Mouse (Mus musculus) G1E (cell line): ENCODE data around the gene Iqcn. TPM values are rescaled to one million over a fixed set of nuclear protein-coding genes. Genes with fewer than 3 reads are reported as not detected.

Experiments
- ATAC-seq: 2 replicates; pipeline ENCODE4 v1.8.0; 2016; ENCODE audit warnings: mild to moderate bottlenecking; ENCODE audit not compliant: insufficient number of reproducible peaks, poor library complexity, low FRiP score, severe bottlenecking; ENCODE audit errors: extremely low read depth
- DNase-seq: peaks from one replicate; pipeline ENCODE4 v3.0.0; 2012; ENCODE audit warnings: low spot score
- H3K27me3 ChIP-seq: 2 replicates; pipeline ENCODE4 v1.6.1; 2012; ENCODE audit warnings: mild to moderate bottlenecking, low read length, inconsistent platforms; ENCODE audit not compliant: insufficient read depth
- H3K36me3 ChIP-seq: replicated peaks from 2 replicates; pipeline ENCODE3; 2012; ENCODE audit warnings: mild to moderate bottlenecking, inconsistent platforms
- H3K4me1 ChIP-seq: 2 replicates; pipeline ENCODE4 v1.6.1; 2012; ENCODE audit warnings: low read depth, low read length, inconsistent platforms, mixed read lengths; ENCODE audit not compliant: insufficient read depth
- H3K4me3 ChIP-seq: 2 replicates; pipeline ENCODE4 v1.5.1; 2012; ENCODE audit warnings: low read depth, mild to moderate bottlenecking, inconsistent platforms, low read length, moderate library complexity, mixed read lengths
- H3K9me3 ChIP-seq: replicated peaks from 2 replicates; pipeline ENCODE4 v1.6.1; 2012; ENCODE audit warnings: inconsistent platforms
- CTCF ChIP-seq: IDR thresholded peaks from 2 replicates; pipeline ENCODE4 v1.5.1; 2012; ENCODE audit warnings: low read depth, low read length, inconsistent platforms, mixed read lengths
- GATA1 ChIP-seq: IDR thresholded peaks from 2 replicates; pipeline ENCODE4 v1.6.1; 2012; ENCODE audit warnings: borderline replicate concordance, low read length, inconsistent platforms, mixed read lengths
- GATA2 ChIP-seq: IDR thresholded peaks from 2 replicates; pipeline ENCODE4 v1.6.1; 2012; ENCODE audit warnings: low read depth, low read length, inconsistent platforms, borderline replicate concordance
- POLR2AphosphoS5 ChIP-seq: IDR thresholded peaks from 2 replicates; pipeline ENCODE4 v1.6.1; 2012; ENCODE audit warnings: low read depth, low read length, inconsistent platforms; ENCODE audit not compliant: insufficient replicate concordance
- TAL1 ChIP-seq: conservative IDR thresholded peaks from 2 replicates; pipeline ENCODE4 v1.6.1; 2012; ENCODE audit warnings: low read depth, low read length, inconsistent platforms, mixed read lengths
- polyA plus RNA-seq: library from polyadenylated mRNA; stranded (reverse); fragments of >175 nt; gene quantifications from 2 replicates; pipeline ENCODE4 v1.2.3, GENCODE M21; 2012
- total RNA-seq, 2 experiments: library from RNA; stranded (forward) in 1 of 2; stranded (reverse) in 1 of 2; fragments of 200-1000 nt in 1 of 2; fragments of >200 nt in 1 of 2; fragmentation: Nextera tagmentation in 1 of 2; gene quantifications; 2 replicates each; pipeline ENCODE4 v1.2.3; 2014 to 2017

Iqcn gene
- total and polyA plus RNA-seq, 3 experiments: 0.05 TPM; not detected in 2

DNA sequence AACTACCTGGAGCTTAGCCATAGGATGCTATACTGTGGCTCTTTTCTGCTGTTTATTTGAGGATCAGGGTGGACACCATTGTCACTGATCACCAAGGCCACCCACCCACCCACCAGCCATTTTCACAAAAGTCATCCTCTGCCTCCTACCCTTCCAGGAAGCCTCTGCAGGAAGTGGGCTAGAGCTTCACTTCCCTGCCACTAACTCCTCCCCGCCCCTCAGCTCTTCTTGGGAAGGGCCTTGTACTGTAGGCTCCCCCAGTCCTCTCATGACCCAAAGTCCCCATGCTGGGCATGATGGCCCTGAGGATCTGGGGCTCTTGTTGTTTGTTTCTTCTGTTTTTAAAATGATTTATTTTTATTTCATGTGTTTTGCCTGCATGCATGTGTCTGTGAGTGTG is 27.9 kb upstream of the Iqcn start:
- Histone ChIP-seq H3K4me1 (peaks cover 82% of the 10 kb centered on the region), H3K9me3 (no peaks in the 10 kb centered on the region), H3K27me3 (no peaks in the 10 kb centered on the region), H3K4me3 (peak overlapping the region; percentile 76; the same call in 1 of the 2 replicates), H3K36me3 (peaks cover 63% of the 10 kb centered on the region)
- TF ChIP-seq GATA2: no peak
- TF ChIP-seq GATA1: no peak
- TF ChIP-seq POLR2AphosphoS5: no peak
- ATAC-seq (no peak), DNase-seq (no peak)

DNA sequence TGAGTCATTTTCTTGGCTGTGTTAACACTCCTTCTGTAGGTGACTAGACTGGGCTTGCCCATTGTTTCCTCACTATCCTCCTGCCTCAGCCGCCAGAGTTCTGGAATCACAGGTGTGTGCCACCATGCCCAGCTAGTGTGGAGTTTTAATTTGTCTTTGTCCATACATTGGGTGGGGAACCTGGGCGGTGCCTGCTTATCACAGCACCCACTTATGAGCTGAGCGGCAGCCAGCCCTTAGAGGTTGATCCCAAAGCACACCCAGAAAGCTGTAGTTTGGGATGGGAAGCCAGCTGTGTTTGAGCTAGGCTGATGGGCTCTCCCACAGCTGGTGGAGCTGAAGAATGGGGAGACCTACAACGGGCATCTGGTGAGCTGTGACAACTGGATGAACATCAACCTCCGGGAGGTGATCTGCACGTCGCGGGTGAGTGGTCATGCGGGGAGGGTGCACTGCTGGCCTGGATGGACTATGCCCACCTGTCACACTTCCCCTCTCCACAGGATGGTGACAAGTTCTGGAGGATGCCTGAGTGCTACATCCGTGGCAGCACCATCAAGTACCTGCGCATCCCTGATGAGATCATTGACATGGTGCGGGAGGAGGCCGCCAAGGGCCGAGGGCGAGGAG is 25.7 kb upstream of the Iqcn start:
- Histone ChIP-seq H3K27me3 (peaks cover 6% of the 10 kb centered on the region; the same call in 1 of the 2 replicates), H3K4me3 (no peak overlapping the region; the same call in 1 of the 2 replicates), H3K9me3 (no peaks in the 10 kb centered on the region), H3K36me3 (peaks cover 71% of the 10 kb centered on the region), H3K4me1 (peaks cover 80% of the 10 kb centered on the region)
- no peak for DNase-seq
- no peak for TF ChIP-seq GATA1
- TF ChIP-seq CTCF: no peak
- TF ChIP-seq GATA2: no peak
- no peak for TF ChIP-seq TAL1
- TF ChIP-seq POLR2AphosphoS5: no peak
- no peak for ATAC-seq

DNA sequence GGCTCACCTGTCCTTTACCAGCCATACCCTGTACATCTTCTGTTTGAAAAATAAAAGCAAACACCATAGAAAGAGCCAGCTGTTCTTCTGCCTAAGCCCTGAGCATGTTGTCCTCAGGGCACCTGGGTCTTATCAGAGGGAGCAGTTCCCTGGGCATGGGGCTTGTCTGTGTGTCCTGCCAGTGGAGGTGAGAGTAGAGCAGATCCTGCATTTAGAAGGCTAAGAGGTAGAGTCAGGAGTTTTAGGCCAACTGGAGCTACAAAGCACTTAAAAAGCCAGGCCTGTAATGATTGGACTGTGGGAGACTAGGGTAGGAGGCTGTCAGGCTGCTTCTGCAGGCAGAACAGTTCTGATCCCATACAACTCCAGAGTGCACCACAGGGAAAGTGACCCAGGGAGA is 24.6 kb upstream of the Iqcn start:
- ATAC-seq (no peak), DNase-seq (no peak)
- Histone ChIP-seq H3K9me3 (no peaks in the 10 kb centered on the region), H3K27me3 (peaks cover 12% of the 10 kb centered on the region), H3K4me3 (no peak overlapping the region), H3K36me3 (peaks cover 71% of the 10 kb centered on the region), H3K4me1 (peaks cover 78% of the 10 kb centered on the region)
- TF ChIP-seq TAL1 (no peak), GATA2 (no peak), GATA1 (no peak), POLR2AphosphoS5 (no peak), CTCF (no peak)

DNA sequence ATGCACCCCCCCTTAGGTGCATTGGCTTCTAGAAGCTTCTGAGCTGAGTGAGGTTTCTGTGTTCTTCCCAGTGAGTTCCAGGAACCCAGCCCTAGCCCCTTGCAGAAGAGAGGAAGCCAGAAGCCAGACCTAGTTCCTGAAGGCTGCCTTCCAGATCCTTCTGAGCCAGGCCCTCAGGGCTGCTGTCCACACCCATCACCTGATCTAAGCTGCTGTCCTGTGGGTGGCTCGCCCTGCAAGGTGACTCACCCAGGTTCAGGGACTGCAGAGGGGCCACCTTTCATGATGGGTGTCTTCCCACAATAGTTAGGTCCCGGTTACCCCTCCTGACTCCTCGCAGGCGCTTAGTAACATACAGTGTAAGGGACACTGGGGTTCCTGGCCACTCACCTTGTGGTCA is 23.9 kb upstream of the Iqcn start:
- DNase-seq (no peak), ATAC-seq (no peak)
- Histone ChIP-seq H3K36me3 (peaks cover 67% of the 10 kb centered on the region), H3K9me3 (peaks cover 7% of the 10 kb centered on the region), H3K4me1 (peaks cover 71% of the 10 kb centered on the region), H3K27me3 (peaks cover 19% of the 10 kb centered on the region), H3K4me3 (no peak overlapping the region)
- no peak for TF ChIP-seq GATA1
- TF ChIP-seq POLR2AphosphoS5: no peak
- TF ChIP-seq GATA2: no peak
- no peak for TF ChIP-seq TAL1
- TF ChIP-seq CTCF: no peak

DNA sequence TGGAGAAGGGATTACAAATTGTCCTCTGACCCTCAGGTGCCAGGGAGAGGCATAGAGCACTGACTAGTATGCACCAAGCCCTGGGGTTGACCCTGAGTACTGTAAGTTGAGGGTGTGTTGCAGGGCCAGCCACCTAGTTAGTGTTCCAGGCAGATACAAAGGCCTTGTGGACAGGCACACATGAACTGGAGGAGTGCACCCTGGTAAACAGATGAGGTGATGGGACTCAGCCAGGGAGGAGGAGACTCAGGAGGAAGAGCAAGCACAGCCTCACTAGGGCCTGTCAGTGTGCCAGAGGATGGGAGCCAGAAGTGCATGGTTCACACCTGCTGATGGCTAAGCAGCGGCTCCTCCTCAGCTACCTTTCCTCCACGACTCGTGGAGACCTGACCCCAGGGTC is 23.2 kb upstream of the Iqcn start:
- peaks cover 8% of the 10 kb centered on the region for H3K9me3 ChIP-seq
- peaks cover 25% of the 10 kb centered on the region for H3K27me3 ChIP-seq
- ATAC-seq (no peak), DNase-seq (no peak)
- no peak for TF ChIP-seq POLR2AphosphoS5
- TF ChIP-seq CTCF: no peak
- TF ChIP-seq GATA1: no peak
- TF ChIP-seq GATA2: no peak
- TF ChIP-seq TAL1: no peak
- peaks cover 64% of the 10 kb centered on the region for H3K4me1 ChIP-seq
- H3K36me3 ChIP-seq: peaks cover 60% of the 10 kb centered on the region
- H3K4me3 ChIP-seq: no peak overlapping the region

DNA sequence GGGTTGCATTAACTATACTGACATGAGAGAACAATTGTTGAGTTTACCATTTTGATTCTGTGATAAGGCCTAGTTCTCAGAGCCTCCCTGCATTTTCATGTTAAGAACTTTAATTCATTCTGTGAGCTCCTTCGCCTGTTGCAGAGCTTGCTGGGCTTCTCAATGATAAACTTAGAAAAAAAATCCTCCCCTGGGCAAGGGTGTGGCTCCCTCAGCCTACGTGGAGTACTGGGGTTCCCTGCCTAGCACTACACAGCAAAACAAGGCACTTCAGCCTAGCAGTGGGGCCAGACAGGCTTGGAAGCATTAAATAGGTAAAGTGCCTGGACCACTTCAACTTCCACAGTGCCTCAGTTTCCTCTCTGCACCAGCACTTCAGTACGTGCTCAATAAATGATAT is 21.8 kb upstream of the Iqcn start:
- peaks cover 8% of the 10 kb centered on the region for H3K9me3 ChIP-seq
- TF ChIP-seq GATA2: no peak
- TF ChIP-seq POLR2AphosphoS5: no peak
- no peak for TF ChIP-seq CTCF
- TF ChIP-seq GATA1: no peak
- TF ChIP-seq TAL1: no peak
- ATAC-seq: no peak
- DNase-seq: no peak
- peaks cover 55% of the 10 kb centered on the region for H3K4me1 ChIP-seq
- peaks cover 39% of the 10 kb centered on the region for H3K27me3 ChIP-seq
- no peak overlapping the region for H3K4me3 ChIP-seq
- H3K36me3 ChIP-seq: peaks cover 47% of the 10 kb centered on the region
